Mouse (Mus musculus) left cerebral cortex, postnatal 14 days (tissue): ENCODE measurements at regions not wholly inside any gene's neighbourhood (a gene's known extent, or its start where the extent isn't known, plus 50 kb on each side); places are given as distances from the start of the nearest gene placed in this dataset.

Source experiments
- DNase-seq, 2 experiments: peaks; one replicate each; pipeline ENCODE4 v3.0.0; 2021 to 2022; ENCODE audit warnings: low spot score in 2 of 2, mixed read lengths in 1 of 2
- intact Hi-C: fragments of 180-260 bp; cut with DNase I; formaldehyde crosslinking; loops from one replicate; pipeline ENCODE4 v1.15.1; 2025

- DNase-seq = no peak
- intact Hi-C loops = no loop called here
These were observed 585.7 kb downstream of the Basp1 start for GRCm38 (mm10) chr15:24827881-24828280.

DNA sequence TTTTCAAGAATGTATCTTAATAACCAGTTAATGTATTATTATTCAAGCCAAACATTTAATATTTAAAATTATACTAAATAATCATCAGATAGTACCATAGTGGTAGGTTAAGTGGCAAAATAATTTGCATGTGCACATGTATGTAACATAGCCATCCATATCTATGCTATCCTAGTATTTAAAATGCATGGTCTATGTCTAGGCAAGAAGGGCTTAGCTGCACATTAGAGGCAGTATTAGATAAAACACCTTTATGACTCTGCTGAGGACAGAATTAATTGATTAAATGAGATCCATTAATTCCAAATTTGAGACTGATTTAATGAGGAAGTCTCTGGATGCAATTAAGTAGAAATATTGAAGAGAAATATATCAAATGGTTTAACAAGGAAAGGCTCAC lies 586.3 kb downstream of the Basp1 start:
- intact Hi-C loops = no loop called here

DNA sequence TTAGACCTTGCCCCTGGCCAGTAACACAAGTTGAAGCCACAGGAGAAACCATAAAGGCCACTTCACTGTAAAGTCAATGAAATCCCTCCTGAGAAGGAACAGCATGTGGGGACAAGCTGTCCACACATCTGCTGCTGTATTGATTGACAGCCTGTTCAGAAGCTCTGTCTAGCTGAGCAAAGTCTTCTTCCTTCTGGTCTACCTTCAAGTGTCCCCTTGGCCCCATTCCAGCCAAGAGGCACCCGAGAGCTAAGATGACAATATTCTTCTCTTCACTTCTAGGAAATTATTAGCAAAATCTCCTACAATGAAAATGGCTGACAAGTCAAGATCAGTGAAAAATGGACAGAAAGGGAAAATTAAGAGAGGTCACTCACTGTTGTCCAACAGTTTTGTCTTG lies 616.7 kb downstream of the Basp1 start:
- no peak for DNase-seq
- intact Hi-C loops = no loop called here

More for the DNA sequence above, 586.3 kb downstream of the Basp1 start:
- DNase-seq = no peak

DNA sequence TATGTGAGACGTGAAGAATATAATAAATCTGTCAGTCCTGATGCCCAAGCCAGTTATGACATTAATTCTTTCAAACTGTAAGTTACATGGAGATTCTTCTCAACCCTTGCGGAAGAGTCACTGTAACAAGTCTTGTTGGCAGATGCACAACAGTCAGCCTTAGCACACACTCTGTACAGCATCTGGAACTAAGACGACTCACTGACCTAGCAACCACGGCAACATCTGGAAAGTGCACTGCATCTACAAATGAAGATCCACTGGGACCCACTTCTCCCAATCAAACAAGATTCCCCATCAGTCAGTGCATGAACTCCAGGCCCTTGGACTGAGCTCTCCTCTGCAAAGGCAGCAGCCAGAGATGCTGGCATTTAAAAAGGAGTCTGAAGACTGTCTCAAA lies 620.2 kb downstream of the Basp1 start:
- DNase-seq = no peak

DNA sequence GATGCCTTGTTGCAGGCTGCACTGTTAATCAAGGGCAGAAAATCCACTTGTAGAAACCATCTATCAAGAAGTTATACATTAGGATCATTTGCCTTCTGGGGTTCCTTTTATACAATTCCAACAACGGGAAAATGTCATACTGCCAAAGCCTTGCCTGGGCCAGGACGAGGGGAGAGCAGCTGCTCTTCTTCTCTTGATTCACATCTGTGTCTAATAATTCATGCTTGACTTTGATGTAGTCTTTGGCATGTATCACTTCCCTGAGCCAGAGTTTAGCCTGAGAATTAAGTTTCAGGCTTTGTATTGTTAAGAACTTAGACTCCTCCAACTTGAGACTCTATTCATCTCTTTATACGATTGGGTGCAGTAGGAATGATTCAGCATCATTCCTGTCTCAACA lies 627.2 kb downstream of the Basp1 start:
- no peak for DNase-seq

More for the DNA sequence above, 620.2 kb downstream of the Basp1 start:
- intact Hi-C loops = no loop called here

GRCm38 (mm10) chr15:24778234-24778633 lies 635.3 kb downstream of the Basp1 start:
- intact Hi-C loops = no loop called here
- DNase-seq = peak; percentile 4 to 43

More for the DNA sequence above, 627.2 kb downstream of the Basp1 start:
- intact Hi-C loops = no loop called here

DNA sequence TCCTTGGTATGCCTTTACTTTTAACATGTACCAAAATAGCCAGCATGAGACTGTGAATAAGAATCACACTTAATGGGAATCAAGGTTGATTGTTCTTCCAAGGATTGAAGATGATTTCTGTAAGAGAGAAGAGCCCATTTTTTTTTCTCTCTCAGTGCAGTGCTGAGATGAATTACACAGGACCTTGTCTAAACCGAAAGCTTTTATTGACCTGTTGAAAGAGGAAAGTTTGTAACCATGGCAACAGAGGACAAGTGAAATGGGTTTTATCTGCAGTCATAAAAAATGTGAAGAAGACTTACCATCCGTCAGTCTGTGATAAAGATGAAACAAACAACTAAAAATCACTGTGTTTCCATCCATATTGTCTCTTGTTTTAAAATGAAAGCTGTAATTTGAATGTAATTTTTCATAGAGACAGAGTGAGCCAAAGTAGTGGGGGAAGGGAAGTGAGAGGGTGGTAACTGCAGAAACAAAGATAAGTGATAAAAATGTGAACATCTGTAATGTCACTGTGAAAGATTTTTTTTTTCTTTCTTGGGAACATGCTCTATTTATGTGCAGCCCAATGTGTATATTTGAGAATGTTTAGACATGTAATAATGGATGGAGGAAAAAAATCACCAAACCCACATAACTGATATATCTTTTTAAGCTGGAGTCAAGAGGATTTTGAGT lies 661.9 kb downstream of the Basp1 start:
- intact Hi-C loops = no loop called here
- DNase-seq = peak in 1 of 2 experiments; percentile 4

GRCm38 (mm10) chr15:24743240-24743639 lies 670.3 kb downstream of the Basp1 start:
- intact Hi-C loops = no loop called here

GRCm38 (mm10) chr15:24725170-24725569 lies 688.4 kb downstream of the Basp1 start:
- no peak for DNase-seq
- intact Hi-C loops = loop anchor here (10.0 kb wide), 1 partner anchor 310 kb away; no protein-coding TSS in a partner anchor

More at GRCm38 (mm10) chr15:24743240-24743639, 670.3 kb downstream of the Basp1 start:
- DNase-seq = no peak

DNA sequence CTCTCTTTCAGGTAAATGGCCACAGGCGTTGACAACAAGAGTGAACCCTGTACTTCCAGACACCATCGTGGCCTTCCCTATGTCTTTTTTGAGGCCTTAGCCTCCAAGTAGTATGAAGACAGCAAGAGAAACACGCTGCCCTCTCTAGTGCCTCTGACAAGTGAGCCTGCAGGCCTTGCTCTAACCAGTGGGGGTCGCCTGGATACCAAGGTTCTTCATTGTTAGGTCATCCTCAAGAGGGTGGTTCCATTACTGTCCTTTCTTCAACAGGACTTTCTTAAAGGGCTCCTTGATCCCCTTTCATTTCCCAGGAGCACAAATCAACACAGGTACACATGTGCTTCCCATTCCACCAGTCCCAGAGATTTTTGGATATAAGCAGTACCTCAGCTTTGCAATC lies 688.9 kb downstream of the Basp1 start:
- peak; percentile 53 to 57 for DNase-seq

DNA sequence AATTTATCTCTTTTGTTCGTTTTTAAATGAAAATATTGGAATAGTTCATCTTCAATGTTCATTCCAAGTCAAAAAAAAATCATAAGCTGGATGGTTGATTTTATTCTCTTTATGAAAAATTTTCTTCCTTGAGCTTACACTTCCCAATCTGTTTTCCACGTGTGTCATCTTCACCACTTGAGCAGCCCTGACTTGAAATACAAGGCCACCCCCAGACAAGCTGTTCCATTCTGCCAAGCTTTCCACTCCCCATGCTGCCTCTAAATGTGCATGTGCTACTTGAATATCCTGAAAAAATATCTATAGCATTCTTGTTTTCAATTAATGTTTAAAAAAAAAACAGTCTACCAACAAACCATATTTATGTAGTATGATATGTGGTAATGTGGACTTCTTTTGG lies 693.2 kb downstream of the Basp1 start:
- peak; percentile 70 to 84 for DNase-seq
- intact Hi-C loops = loop anchor here (2.0 to 10.0 kb wide), 2 partner anchors 314 to 694 kb away; no protein-coding TSS in a partner anchor

More for the DNA sequence above, 688.9 kb downstream of the Basp1 start:
- intact Hi-C loops = loop anchor here (10.0 kb wide), 1 partner anchor 310 kb away; no protein-coding TSS in a partner anchor

DNA sequence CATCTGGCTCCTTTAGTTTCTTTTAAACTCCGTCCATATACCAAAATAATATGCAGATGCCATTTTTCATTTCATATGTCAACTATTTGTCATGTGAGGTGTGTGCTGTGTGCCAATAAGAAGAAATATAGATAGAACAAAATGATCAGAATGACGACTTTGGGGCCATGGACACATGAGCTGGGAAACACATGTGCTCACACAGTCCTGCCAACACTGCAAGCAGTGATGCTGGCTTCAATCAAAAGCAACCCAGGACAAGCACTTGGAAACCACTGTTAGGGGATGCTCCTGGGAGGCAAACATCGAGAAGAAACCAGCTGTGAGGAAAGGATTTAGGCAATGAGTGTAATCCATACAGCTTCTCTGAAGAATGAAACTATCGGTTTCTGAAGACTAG lies 731.4 kb downstream of the Basp1 start:
- intact Hi-C loops = no loop called here

DNA sequence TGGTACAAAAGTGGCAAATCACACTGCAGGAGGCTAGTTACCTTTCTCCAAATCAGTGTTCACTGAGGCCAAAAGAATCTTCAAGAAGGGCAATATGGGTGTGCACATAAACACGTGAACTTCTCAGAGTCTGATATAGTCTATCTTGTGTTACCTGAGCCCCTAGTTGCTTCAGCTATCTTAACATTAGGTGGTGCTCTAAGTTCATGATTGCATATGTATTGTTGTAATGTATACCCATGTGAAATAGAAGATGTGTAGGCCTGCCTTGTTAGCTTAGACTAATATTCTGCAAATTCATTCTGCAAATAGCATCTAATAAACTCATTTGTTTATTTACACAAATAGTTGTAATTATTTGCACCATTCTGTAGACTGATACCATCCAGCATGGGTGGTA lies 764.6 kb downstream of the Basp1 start:
- intact Hi-C loops = loop anchor here (2.0 kb wide), 1 partner anchor 766 kb away; no protein-coding TSS in a partner anchor
- DNase-seq = peak in 1 of 2 experiments; percentile 28

More for the DNA sequence above, 731.4 kb downstream of the Basp1 start:
- no peak for DNase-seq

DNA sequence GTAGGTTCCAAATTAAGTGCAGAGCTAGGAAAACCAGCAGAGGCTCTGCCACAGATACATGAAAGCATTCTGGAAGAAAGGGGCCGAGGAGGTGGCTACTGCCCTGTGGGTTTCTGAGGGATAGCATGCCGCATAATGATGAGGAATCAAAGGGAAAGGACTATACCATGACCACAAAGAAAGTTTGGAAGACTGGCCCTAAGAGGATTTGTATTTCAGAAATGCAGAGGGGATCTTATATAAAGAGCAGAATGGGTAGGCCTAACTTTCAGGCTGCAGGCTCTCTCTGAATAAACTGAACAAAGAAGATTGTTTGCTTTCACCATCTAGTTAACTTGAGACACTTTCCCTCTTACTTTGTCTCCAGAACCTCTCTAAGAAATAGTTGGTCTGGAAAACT lies 777.9 kb downstream of the Basp1 start:
- intact Hi-C loops = no loop called here
- DNase-seq = no peak

DNA sequence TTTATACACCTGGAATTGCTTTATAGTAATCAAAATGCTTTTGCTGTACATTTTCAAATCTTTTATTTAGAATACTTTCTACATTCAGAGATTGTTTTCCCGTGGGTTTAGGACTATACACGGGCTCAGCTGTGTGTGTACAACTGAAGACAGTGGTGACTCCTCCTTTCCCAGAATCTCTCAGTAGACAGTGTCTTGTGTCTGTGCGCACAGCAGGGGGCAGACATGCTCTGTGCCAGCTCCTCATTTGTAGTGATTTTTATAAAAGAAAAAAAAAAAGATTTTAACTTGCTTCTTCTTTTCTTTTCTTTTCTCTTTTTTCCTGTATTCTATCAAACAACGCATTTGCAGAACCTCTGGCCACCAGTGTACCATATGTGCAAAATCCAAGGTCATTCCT lies 817.3 kb downstream of the Basp1 start:
- intact Hi-C loops = loop anchor here (2.0 kb wide), 1 partner anchor 819 kb away; no protein-coding TSS in a partner anchor
- peak; percentile 72 to 78 for DNase-seq

GRCm38 (mm10) chr15:24588943-24589342 lies 824.6 kb downstream of the Basp1 start:
- intact Hi-C loops = loop anchor here (10.0 kb wide), 1 partner anchor 1356 kb away; no protein-coding TSS in a partner anchor
- DNase-seq = peak; percentile 72 to 79

- intact Hi-C loops = no loop called here
- peak; percentile 33 to 38 for DNase-seq
These were observed 846.6 kb downstream of the Basp1 start for GRCm38 (mm10) chr15:24566981-24567380.

GRCm38 (mm10) chr15:24556806-24557205 lies 856.8 kb downstream of the Basp1 start:
- DNase-seq = peak in 1 of 2 experiments; percentile 22
- intact Hi-C loops = no loop called here

DNA sequence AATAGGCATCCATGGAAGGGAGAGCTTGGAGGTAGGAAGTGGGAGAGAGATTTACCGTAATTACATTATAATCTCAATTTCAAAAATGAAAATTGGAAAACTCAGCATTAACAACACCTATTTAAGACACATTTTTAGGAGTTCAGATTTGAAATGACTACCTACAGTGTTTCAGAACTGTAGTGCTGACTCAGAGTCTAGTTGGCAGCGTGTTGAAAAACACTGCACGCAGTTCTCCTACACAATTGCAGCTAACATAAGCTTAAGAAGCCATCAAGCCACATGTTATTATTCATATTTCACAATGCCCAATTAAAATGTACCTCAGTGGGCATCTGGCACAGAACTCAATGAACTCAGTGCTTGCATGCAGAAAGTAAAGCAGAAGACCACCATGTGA lies 863.5 kb downstream of the Basp1 start:
- DNase-seq = no peak
- intact Hi-C loops = no loop called here

DNA sequence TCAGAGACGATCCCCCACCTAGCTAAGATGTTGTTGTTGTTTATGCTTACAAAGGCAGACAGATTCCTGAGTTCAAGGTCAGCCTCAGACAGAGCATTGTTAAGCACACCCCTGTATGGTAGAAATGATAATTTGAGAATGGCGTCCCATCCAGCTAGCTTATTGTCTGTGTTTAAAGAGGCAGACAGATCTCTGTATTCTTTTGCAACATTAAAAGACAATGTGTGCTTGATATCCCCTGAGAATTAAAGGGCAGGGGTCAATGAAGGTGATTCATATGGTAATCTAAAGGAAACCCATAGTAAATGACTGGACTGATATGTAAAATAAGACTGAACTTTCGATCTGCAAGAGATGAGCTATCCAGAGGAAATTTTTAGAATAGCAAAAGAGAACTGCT lies 883.5 kb downstream of the Basp1 start:
- intact Hi-C loops = no loop called here
- DNase-seq = no peak

DNA sequence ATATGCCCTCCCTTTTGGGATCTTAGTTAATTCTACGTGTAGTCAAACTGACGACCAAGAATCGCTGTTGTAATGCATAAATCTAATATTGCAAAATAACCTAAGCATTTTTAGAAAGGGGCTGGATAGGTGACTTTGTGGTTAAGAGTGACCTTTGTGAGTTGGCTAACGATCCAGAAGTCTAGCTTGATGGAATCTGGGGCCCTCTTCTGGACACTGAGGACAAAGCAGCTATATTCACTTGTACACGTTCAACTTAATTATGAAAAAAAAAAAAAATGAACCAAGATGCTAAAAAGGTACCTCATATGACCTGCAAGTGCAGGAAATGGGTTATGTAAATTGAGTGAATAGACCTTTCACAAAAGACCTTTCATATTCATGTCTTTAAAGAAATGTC lies 886.2 kb downstream of the Basp1 start:
- DNase-seq = no peak
- intact Hi-C loops = no loop called here
